Mouse (Mus musculus): ENCODE data around the gene Igsf3. TPM values are rescaled to one million over a fixed set of nuclear protein-coding genes. Genes with fewer than 3 reads are reported as not detected.
A peak's percentile ranks its signal among the peaks of the same experiment; 100 is the strongest.

Gene Igsf3
- polyA plus RNA-seq, 1 experiment = 24.9 TPM

DNA sequence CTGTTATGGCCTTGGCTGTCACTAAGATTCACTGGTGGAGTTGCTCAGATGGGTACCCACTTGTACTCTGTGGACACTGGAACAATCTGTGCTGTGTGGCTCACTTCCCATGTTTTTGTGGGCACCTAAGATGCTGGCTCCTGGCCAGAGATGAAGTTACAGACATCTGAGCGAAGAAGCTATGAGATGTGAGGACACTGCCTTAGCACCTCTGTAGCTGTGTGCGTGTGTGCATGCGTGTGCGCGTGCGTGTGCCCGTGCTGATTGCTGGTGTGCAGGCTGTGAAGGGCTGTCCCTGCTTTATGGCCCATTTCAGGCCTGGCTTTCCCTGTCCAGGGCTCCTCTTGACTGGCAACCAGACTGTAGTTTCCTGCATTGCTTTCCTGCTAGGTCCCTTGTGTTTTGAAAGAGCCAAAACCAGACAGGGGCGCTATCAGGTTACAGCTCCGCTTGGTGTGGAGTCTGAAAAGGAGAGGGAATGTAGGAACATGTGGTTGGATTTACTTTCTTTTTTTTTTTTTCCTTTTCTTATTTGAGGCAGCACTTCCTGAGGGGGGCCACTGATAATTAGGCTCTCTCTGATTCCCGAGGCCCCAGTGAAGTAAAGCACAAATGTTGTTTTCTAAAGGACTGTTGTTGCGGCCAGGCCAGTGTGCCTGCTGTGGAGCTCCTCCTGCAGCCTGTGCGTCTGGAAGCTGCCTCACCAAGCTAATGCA lies 21.3 kb downstream of the Igsf3 start:
- no peak for TF ChIP-seq POLR2A (IDR thresholded peaks at IDR 0.05; ENCODE audit: low read depth, low read length)
- TF ChIP-seq CTCF (IDR thresholded peaks at IDR 0.05; ENCODE audit: borderline replicate concordance, insufficient read depth, low read length) = no peak
- H3K4me1 ChIP-seq (ENCODE audit: control insufficient read depth, insufficient read depth, low read length) = peaks cover 11% of the 10 kb centered on the region
- H3K4me3 ChIP-seq (ENCODE audit: insufficient read depth, low read length) = no peak overlapping the region
- H3K27ac ChIP-seq (ENCODE audit: insufficient read depth, low read length) = no peak overlapping the region

DNA sequence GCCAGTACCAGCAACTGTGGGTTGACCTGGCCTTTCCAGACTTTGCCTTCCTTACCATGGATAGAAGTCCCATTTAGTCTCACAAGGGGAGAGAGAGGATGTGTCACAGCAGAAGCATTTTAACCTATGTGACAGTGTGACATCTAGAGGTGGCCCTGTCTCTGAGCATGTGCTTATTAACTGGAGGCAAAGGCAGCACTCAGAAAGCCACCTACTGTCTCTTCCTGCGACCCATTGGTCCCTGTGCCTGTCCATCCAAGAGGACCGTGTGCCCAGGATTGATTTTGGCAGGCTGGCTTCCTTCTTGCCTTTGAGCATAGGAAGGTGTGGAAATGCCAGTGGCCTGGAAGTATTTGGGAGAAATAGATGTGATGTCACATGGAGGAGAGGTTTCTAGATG lies 22.0 kb downstream of the Igsf3 start:
- H3K4me3 ChIP-seq (ENCODE audit: insufficient read depth, low read length) = no peak overlapping the region
- peaks cover 11% of the 10 kb centered on the region for H3K4me1 ChIP-seq (ENCODE audit: control insufficient read depth, insufficient read depth, low read length)
- TF ChIP-seq POLR2A (IDR thresholded peaks at IDR 0.05; ENCODE audit: low read depth, low read length) = no peak
- TF ChIP-seq CTCF (IDR thresholded peaks at IDR 0.05; ENCODE audit: borderline replicate concordance, insufficient read depth, low read length) = no peak
- H3K27ac ChIP-seq (ENCODE audit: insufficient read depth, low read length) = no peak overlapping the region

DNA sequence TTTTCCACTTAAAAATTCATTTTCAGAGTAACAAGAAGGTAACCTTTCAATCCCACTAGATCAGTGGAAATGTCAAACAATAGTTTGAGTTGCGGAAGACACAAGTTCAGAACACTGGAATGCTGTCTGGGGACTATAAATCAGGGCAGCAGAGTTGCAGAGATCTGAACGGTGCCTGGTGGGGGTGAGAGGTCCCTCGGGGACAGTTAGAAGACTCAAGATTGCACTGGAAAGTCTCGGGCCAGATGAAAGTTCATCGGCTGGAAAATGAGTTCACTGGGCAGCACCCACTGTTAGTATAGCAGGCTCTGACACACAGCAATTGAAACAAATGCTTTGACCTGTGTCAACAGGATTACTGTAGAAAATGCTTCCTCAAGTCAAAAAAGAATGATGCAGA lies 24.6 kb downstream of the Igsf3 start:
- peaks cover 18% of the 10 kb centered on the region for H3K4me1 ChIP-seq (ENCODE audit: control insufficient read depth, insufficient read depth, low read length)
- no peak overlapping the region for H3K27ac ChIP-seq (ENCODE audit: insufficient read depth, low read length)
- no peak overlapping the region for H3K4me3 ChIP-seq (ENCODE audit: insufficient read depth, low read length)
- TF ChIP-seq POLR2A (IDR thresholded peaks at IDR 0.05; ENCODE audit: low read depth, low read length) (no peak), CTCF (IDR thresholded peaks at IDR 0.05; ENCODE audit: borderline replicate concordance, insufficient read depth, low read length) (no peak)

DNA sequence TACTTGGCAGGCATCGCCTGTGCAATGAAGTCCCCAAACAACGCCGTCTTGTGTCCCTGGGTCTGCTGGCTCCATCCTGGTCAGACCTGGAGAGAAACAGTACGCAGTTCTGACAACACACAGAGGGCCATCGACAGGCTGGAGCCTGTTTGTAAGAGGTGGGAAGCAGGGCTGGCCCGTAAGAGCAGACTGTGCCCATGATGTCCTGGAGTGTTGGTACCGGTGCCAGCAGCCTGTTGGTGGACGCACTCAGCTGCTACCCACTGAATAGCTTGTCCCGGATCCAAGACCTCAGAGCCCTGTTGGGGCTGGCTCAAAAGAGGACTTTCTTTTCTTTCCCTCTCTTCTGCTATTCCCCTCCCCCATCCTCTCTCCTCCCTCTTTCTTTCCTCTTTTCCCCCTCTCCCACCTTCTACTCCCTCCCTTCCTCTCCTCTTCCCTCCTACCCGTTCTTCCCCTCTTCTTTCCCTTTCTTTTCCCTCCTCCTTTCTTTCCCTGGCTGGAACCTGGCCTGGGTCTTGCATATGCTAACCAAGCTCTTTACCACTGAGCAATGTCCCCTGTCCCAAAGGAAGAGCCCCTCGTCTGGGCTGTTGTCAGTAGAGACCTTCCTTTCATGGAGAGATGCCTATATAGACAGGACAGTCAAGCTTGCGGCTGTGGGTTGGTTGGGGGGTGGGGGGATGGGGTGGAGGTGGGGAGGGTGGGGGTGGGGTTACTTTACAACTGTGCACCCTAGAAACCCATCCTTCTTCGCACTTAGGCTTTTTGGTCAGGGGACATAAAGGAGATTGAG lies 27.9 kb downstream of the Igsf3 start:
- no peak overlapping the region for H3K4me3 ChIP-seq (ENCODE audit: insufficient read depth, low read length)
- TF ChIP-seq CTCF (IDR thresholded peaks at IDR 0.05; ENCODE audit: borderline replicate concordance, insufficient read depth, low read length) = no peak
- no peak for TF ChIP-seq POLR2A (IDR thresholded peaks at IDR 0.05; ENCODE audit: low read depth, low read length)
- peaks cover 12% of the 10 kb centered on the region; the same call in 1 of the 2 replicates for H3K4me1 ChIP-seq (ENCODE audit: control insufficient read depth, insufficient read depth, low read length)
- H3K27ac ChIP-seq (ENCODE audit: insufficient read depth, low read length) = no peak overlapping the region

DNA sequence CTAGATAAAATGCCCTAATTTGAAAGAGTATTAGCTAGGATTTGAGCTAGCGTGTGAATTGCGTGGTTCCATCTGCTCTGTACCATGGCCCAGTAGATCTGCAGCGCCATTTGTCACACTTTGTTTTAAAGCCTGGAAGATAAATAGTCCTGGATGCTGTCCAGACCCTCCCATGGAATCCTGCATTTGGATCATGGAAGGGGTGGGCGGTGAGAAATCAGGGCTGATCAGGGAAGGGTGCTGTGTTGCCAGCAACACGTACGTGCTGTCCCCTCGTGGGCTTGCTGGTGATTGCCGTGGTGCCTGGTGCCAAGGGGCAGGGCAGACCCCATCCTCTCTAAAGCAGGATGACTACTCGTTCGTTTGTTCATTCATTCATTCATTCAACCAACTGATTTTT lies 28.6 kb downstream of the Igsf3 start:
- TF ChIP-seq CTCF (IDR thresholded peaks at IDR 0.05; ENCODE audit: borderline replicate concordance, insufficient read depth, low read length) (peak; percentile 26; the same call in 1 of the 2 replicates), POLR2A (IDR thresholded peaks at IDR 0.05; ENCODE audit: low read depth, low read length) (no peak)
- no peak overlapping the region for H3K27ac ChIP-seq (ENCODE audit: insufficient read depth, low read length)
- no peak overlapping the region for H3K4me3 ChIP-seq (ENCODE audit: insufficient read depth, low read length)
- H3K4me1 ChIP-seq (ENCODE audit: control insufficient read depth, insufficient read depth, low read length) = peaks cover 16% of the 10 kb centered on the region; the same call in 1 of the 2 replicates

DNA sequence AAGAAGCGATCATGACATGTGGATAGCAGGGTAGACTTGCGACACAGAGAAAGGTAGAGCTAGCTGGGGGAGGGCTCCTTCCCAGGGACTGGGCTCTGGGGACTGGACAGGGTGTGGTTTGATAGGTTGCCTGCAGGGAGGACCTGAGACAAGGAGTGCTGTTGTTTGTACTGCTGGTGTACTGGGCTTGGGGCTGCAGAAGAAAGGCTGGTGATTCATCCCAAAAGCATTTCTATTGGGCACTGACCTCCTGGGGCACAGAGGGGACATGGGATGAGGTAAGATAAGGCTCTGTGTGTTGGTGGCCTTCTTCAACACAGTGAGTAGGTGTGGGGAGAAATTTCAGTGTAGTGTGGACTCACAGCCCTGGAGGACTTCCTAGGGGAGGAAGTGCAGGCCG lies 29.2 kb downstream of the Igsf3 start:
- H3K27ac ChIP-seq (ENCODE audit: insufficient read depth, low read length) = no peak overlapping the region
- H3K4me3 ChIP-seq (ENCODE audit: insufficient read depth, low read length) = no peak overlapping the region
- TF ChIP-seq POLR2A (IDR thresholded peaks at IDR 0.05; ENCODE audit: low read depth, low read length) = no peak
- H3K4me1 ChIP-seq (ENCODE audit: control insufficient read depth, insufficient read depth, low read length) = peaks cover 16% of the 10 kb centered on the region; the same call in 1 of the 2 replicates

DNA sequence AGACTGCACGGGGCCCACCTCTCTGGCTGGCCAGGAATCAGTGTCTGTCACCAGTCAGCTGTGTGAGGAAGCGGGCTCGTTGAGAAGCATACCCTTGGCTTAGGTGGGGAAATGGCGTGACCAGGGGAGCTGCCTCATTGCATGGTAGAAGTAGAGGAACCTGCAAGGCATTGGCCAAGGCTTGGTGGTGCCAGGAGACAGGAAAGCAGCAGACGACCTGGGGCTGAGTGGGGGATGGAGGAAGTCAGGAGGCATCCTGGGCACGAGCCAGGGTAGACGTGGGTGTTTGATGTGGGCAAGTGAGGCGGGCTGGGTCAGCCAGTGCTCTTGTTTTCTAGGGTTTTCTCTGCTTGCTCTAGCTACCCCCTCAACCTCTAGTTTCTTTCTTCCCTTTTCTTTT lies 30.7 kb downstream of the Igsf3 start:
- TF ChIP-seq POLR2A (IDR thresholded peaks at IDR 0.05; ENCODE audit: low read depth, low read length) = no peak
- no peak for TF ChIP-seq CTCF (IDR thresholded peaks at IDR 0.05; ENCODE audit: borderline replicate concordance, insufficient read depth, low read length)
- no peak overlapping the region for H3K27ac ChIP-seq (ENCODE audit: insufficient read depth, low read length)
- peaks cover 16% of the 10 kb centered on the region; the same call in 1 of the 2 replicates for H3K4me1 ChIP-seq (ENCODE audit: control insufficient read depth, insufficient read depth, low read length)
- no peak overlapping the region for H3K4me3 ChIP-seq (ENCODE audit: insufficient read depth, low read length)

DNA sequence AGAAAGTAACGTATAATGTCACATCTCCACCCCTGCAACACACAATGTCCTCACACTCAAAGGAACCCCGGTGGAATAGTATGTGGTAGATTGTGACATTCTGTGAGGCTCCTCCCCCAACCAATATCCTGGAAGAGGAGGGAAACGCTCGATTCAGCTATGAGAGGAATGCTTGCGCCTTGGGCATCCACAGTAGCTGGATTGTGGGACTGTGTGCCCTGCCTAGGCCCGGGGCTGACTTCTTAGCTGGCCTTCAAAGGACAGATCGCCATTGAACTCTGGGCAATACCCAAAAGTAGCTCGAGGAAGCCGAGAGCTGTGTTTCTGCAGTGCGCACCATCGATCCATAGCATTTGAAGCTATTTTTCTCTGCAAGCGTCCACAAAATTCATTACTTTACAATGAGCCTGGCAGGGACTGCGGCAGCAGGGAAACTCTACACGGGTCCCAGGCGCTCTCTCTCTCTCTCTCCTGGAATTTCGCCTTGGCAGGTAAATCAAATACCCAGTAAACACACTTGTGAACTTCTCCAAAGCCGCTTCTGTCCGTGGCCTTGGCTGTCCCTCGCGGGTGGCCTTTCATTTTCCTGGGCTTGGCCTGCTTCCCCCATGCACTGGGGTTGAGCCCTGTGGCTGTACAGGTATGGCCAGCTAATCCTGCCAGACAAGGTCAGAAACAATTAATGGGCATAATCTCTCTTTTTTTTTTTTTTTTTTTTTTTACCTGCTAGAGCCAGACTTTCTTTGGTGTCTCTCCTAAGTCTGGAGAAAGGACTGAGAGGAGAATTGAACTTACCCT lies 32.3 kb downstream of the Igsf3 start:
- TF ChIP-seq CTCF (IDR thresholded peaks at IDR 0.05; ENCODE audit: borderline replicate concordance, insufficient read depth, low read length) (no peak), POLR2A (IDR thresholded peaks at IDR 0.05; ENCODE audit: low read depth, low read length) (no peak)
- Histone ChIP-seq H3K4me3 (ENCODE audit: insufficient read depth, low read length) (no peak overlapping the region), H3K4me1 (ENCODE audit: control insufficient read depth, insufficient read depth, low read length) (peaks cover 16% of the 10 kb centered on the region; the same call in 1 of the 2 replicates), H3K27ac (ENCODE audit: insufficient read depth, low read length) (no peak overlapping the region)

DNA sequence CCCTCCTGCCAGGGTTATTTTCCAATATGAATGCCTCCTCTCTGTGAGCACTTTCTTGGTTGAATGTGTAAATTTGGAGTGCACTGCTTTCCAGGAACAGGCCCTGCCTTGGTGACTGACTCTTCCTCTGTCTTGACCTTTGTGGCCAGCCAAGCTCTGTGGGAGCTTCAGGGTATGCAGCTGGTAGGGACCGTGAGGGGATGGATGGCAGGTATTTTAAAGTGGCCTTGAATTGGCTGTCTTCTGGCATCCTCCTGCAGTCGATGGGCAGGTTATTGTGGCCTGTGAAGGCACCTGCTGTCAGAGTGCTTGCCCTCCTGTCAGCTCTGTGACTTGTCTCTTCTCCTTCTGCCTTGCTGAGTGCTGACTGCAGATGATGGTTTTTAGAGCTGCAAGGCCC lies 33.3 kb downstream of the Igsf3 start:
- H3K4me1 ChIP-seq (ENCODE audit: control insufficient read depth, insufficient read depth, low read length) = peaks cover 16% of the 10 kb centered on the region; the same call in 1 of the 2 replicates
- H3K27ac ChIP-seq (ENCODE audit: insufficient read depth, low read length) = no peak overlapping the region
- H3K4me3 ChIP-seq (ENCODE audit: insufficient read depth, low read length) = no peak overlapping the region
- TF ChIP-seq CTCF (IDR thresholded peaks at IDR 0.05; ENCODE audit: borderline replicate concordance, insufficient read depth, low read length) (no peak), POLR2A (IDR thresholded peaks at IDR 0.05; ENCODE audit: low read depth, low read length) (no peak)
